Mouse (Mus musculus): ENCODE measurements around the gene Hist1h2ae.

DNA sequence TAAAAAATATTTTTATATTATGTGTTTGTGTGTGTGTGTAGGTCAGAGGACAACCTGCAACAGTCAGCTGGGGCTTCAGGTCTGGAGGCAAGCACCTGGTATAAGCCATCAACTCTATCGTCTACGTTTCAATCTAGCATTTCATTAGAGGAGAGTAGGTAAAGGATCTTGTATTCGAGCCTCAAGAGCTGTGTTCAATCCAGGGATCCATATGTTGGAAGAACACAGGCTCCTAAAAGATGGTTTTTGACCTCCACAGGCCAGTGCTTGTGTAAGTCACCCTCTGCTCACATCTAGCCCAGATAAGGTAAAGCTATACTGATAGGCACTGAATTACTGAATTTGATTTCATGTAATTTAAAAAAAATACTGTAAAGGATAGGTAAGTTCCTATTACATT lies 14.1 kb downstream of the Hist1h2ae start:
- TF ChIP-seq CTCF (IDR thresholded peaks at IDR 0.05; ENCODE audit: low read depth) (no peak), EP300 (IDR thresholded peaks at IDR 0.05; ENCODE audit: low read depth) (no peak)

Data from liver, embryonic 14.5 days (tissue).